Mouse (Mus musculus) ES-E14 (cell line): ENCODE data around the gene Ppp1r36. TPM values are rescaled to one million over a fixed set of nuclear protein-coding genes. Genes with fewer than 3 reads are reported as not detected.
A peak's percentile ranks its signal among the peaks of the same experiment; 100 is the strongest.

ENCODE experiments used
- DNase-seq: peaks from one replicate; pipeline ENCODE4 v3.0.0-alpha.2; 2013; ENCODE audit warnings: low read depth, low spot score
- H3K27ac ChIP-seq: 2 replicates; pipeline ENCODE4 v1.5.1; 2012; ENCODE audit warnings: low read depth, mild to moderate bottlenecking, low read length, moderate library complexity, mixed read lengths; ENCODE audit not compliant: poor library complexity, insufficient read depth, severe bottlenecking
- H3K36me3 ChIP-seq: 2 replicates; pipeline ENCODE4 v1.6.1; 2012; ENCODE audit warnings: mild to moderate bottlenecking, low read length, moderate library complexity, mixed read lengths; ENCODE audit not compliant: control insufficient read depth, poor library complexity, insufficient read depth, severe bottlenecking
- H3K4me1 ChIP-seq, 2 experiments: fragments of 150-350 bp in 1 of 2; sonication (generic) in 1 of 2; 2 replicates each; pipeline ENCODE4 v1.6.1; 2012; ENCODE audit warnings: low read length in 2 of 2, mild to moderate bottlenecking in 1 of 2, mixed read lengths in 1 of 2; ENCODE audit not compliant: control insufficient read depth in 2 of 2, insufficient read depth in 2 of 2, poor library complexity in 1 of 2
- H3K4me3 ChIP-seq, 2 experiments: fragments of 150-350 bp in 1 of 2; sonication (generic) in 1 of 2; 2 replicates each; pipeline ENCODE4 v1.5.1; 2012; ENCODE audit warnings: low read length in 2 of 2, low read depth in 1 of 2, mild to moderate bottlenecking in 1 of 2, mixed read lengths in 1 of 2; ENCODE audit not compliant: insufficient read depth in 1 of 2, poor library complexity in 1 of 2, severe bottlenecking in 1 of 2
- H3K9ac ChIP-seq: 2 replicates; pipeline ENCODE4 v1.6.1; 2012; ENCODE audit warnings: low read depth, mild to moderate bottlenecking, low read length, mixed read lengths; ENCODE audit not compliant: poor library complexity, insufficient read depth, severe bottlenecking
- H3K9me3 ChIP-seq: fragments of 150-350 bp; sonication (generic); 2 replicates; pipeline ENCODE4 v1.6.1; 2012; ENCODE audit warnings: low read depth, mild to moderate bottlenecking, low read length; ENCODE audit not compliant: control insufficient read depth, insufficient read depth
- CHD2 ChIP-seq: IDR thresholded peaks from 2 replicates; pipeline ENCODE4 v1.6.1; 2014; ENCODE audit warnings: mild to moderate bottlenecking, low read depth, low read length, inconsistent platforms
- HCFC1 ChIP-seq: IDR thresholded peaks from 2 replicates; pipeline ENCODE4 v1.6.1; 2012; ENCODE audit warnings: low read length, inconsistent platforms, borderline replicate concordance; ENCODE audit not compliant: insufficient read depth
- MAFK ChIP-seq: IDR thresholded peaks from 2 replicates; pipeline ENCODE4 v1.6.1; 2014; ENCODE audit warnings: mild to moderate bottlenecking, low read depth, low read length, inconsistent platforms; ENCODE audit not compliant: insufficient read depth
- ZC3H11A ChIP-seq: IDR thresholded peaks from 2 replicates; pipeline ENCODE4 v1.6.1; 2012; ENCODE audit warnings: low read depth, mild to moderate bottlenecking, inconsistent platforms, low read length, borderline replicate concordance
- ZNF384 ChIP-seq: IDR thresholded peaks from 2 replicates; pipeline ENCODE4 v1.6.1; 2012; ENCODE audit warnings: low read depth, low read length, inconsistent platforms
- in situ Hi-C, 2 experiments: fragments of 600-800 bp; cut with MboI; formaldehyde crosslinking; loops; one replicate each; pipeline ENCODE4 v1.15.1; 2025; ENCODE audit warnings: low sequenced_read_pairs in 2 of 2, inconsistent platforms in 1 of 2; ENCODE audit not compliant: unreplicated experiment in 2 of 2
- total RNA-seq: library from RNA; depleted of rRNA; stranded (reverse); fragments of 300-350 nt; gene quantifications from 2 replicates; pipeline ENCODE4 v1.2.3, GENCODE M21; 2012

Gene Ppp1r36
- total RNA-seq, 1 experiment = 0.54 TPM

DNA sequence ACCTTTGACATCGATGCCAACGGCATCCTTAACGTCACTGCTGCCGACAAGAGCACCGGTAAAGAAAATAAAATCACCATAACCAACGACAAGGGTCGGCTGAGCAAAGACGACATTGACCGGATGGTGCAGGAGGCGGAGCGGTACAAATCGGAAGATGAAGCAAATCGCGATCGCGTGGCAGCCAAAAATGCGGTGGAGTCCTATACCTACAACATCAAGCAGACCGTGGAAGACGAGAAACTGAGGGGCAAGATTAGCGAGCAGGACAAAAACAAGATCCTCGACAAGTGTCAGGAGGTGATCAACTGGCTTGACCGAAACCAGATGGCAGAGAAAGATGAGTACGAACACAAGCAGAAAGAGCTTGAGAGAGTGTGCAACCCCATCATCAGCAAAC lies 11.4 kb upstream of the Ppp1r36 start:
- H3K9me3 ChIP-seq = no peaks in the 10 kb centered on the region
- in situ Hi-C loops = no loop called here
- H3K4me3 ChIP-seq = peak overlapping the region; percentile 78 to 83; a peak in 2 of 4 replicates
- H3K9ac ChIP-seq = no peak overlapping the region
- H3K27ac ChIP-seq = no peak overlapping the region
- H3K4me1 ChIP-seq = peaks cover 2 to 13% of the 10 kb centered on the region in 2 experiments; a peak in 2 of 4 replicates
- no peak for TF ChIP-seq ZNF384
- TF ChIP-seq CHD2 = no peak
- no peak for TF ChIP-seq HCFC1
- TF ChIP-seq MAFK = no peak
- no peak for TF ChIP-seq ZC3H11A
- DNase-seq = no peak
- H3K36me3 ChIP-seq = no peaks in the 10 kb centered on the region

- H3K9ac ChIP-seq = no peak overlapping the region
- TF ChIP-seq ZC3H11A (no peak), ZNF384 (no peak), MAFK (no peak)
- peaks cover 2 to 13% of the 10 kb centered on the region in 2 experiments; a peak in 2 of 4 replicates for H3K4me1 ChIP-seq
- no peak overlapping the region for H3K4me3 ChIP-seq
- H3K27ac ChIP-seq = no peak overlapping the region
- no peaks in the 10 kb centered on the region for H3K36me3 ChIP-seq
- DNase-seq = no peak
- H3K9me3 ChIP-seq = no peaks in the 10 kb centered on the region
- in situ Hi-C loops = no loop called here
These were observed 10.2 kb upstream of the Ppp1r36 start for GRCm38 (mm10) chr12:76407184-76407583.

GRCm38 (mm10) chr12:76409166-76409565 lies 8.2 kb upstream of the Ppp1r36 start:
- Histone ChIP-seq H3K4me3 (no peak overlapping the region), H3K36me3 (no peaks in the 10 kb centered on the region), H3K9ac (no peak overlapping the region), H3K9me3 (no peaks in the 10 kb centered on the region), H3K27ac (no peak overlapping the region), H3K4me1 (peaks cover 2 to 10% of the 10 kb centered on the region in 2 experiments; a peak in 2 of 4 replicates)
- TF ChIP-seq ZNF384 (no peak), ZC3H11A (no peak), CHD2 (no peak), MAFK (no peak), HCFC1 (no peak)
- in situ Hi-C loops = no loop called here
- no peak for DNase-seq

DNA sequence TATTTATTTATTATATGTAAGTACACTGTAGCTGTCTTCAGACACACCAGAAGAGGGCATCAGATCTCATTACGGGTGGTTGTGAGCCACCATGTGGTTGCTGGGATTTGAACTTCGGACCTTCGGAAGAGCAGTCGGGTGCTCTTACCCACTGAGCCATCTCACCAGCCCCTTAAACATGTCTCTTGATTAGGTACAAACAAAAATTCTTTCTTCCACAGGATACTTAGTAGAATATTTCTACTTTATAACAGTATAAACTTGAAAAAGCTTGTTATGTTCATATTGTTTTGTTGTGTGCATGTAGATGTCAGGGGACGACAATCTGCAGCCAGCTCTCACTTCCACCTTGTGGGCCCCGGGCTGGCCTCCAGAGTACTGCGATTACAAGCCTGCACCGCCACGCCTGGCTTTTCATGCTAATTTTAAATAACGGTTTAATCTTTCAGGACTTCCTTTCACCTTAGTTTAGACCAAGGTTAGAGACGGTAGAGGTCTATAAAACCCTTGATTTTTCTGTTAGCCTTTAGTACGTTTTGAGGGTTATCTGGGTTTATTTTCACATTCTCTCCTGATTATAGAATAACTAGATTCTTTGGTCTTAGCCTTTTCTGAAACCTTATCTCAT lies 1.8 kb upstream of the Ppp1r36 start:
- Histone ChIP-seq H3K9me3 (no peaks in the 10 kb centered on the region), H3K4me1 (no peaks in the 10 kb centered on the region), H3K36me3 (no peaks in the 10 kb centered on the region), H3K9ac (no peak overlapping the region), H3K27ac (no peak overlapping the region), H3K4me3 (no peak overlapping the region)
- in situ Hi-C loops = no loop called here
- no peak for DNase-seq
- TF ChIP-seq MAFK (no peak), HCFC1 (no peak), CHD2 (no peak), ZC3H11A (no peak), ZNF384 (no peak)

GRCm38 (mm10) chr12:76418346-76418745 lies 1.0 kb downstream of the Ppp1r36 start:
- in situ Hi-C loops = no loop called here
- DNase-seq = no peak
- Histone ChIP-seq H3K4me3 (no peak overlapping the region), H3K27ac (no peak overlapping the region), H3K9me3 (no peaks in the 10 kb centered on the region), H3K36me3 (no peaks in the 10 kb centered on the region), H3K4me1 (no peaks in the 10 kb centered on the region), H3K9ac (no peak overlapping the region)
- TF ChIP-seq HCFC1 (no peak), ZNF384 (no peak), CHD2 (no peak), MAFK (no peak), ZC3H11A (no peak)
